Mouse (Mus musculus): ENCODE results near the gene Vti1a. TPM values are rescaled to one million over a fixed set of nuclear protein-coding genes. Genes with fewer than 3 reads are reported as not detected.
A peak's percentile ranks its signal among the peaks of the same experiment; 100 is the strongest.

Gene Vti1a
- total RNA-seq, 1 experiment: 14.9 TPM

DNA sequence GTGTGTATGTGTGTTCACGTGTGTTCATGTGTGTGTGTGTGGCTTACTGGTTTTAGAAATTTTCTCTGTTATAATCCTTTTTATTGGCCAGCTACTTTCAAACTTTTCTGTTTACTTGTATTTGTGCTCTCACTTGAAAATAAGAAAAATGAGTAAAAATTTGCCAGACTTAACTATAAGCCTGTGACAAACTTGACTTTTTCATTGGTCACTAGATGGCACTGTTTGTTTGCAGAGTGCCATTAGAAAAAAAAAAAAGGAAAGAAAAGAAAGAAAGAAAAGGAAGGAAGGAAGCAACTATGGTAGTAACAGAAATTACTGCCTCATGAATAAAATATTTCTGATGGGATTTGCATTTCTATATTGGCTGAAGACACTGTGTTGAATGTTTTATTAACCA lies 19.8 kb downstream of the Vti1a start:
- in situ Hi-C loops (cut with MboI; ENCODE audit: low sequenced_read_pairs in 2 of 2, unreplicated experiment in 2 of 2): no loop called here
- no peak overlapping the region for H3K9ac ChIP-seq (ENCODE audit: insufficient read depth, low read depth, low read length, poor library complexity, severe bottlenecking)

DNA sequence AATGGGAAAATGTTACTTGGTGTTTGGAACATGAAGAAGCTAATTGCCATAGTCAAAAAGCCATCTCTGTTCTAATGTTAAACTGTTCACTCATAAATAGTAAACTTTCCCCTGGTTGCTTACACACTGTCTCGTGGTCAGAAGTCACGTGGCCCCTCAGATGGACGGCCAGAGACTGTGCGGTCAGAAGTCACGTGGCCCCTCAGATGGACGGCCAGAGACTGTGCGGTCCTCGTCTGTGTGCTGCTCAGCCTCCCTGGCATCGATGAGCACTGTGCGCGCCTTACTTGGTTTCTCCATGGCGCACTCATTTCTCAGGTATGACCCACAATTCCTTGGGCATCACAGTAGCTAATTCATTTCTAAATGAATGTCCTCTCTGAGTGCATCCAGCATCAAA lies 20.3 kb downstream of the Vti1a start:
- no peaks in the 10 kb centered on the region for H3K4me1 ChIP-seq (ENCODE audit: control insufficient read depth in 2 of 2, insufficient read depth in 2 of 2, low read length in 2 of 2, poor library complexity in 1 of 2)
- no peak overlapping the region for H3K4me3 ChIP-seq (ENCODE audit: insufficient read depth in 1 of 2, low read depth in 1 of 2, low read length in 2 of 2, poor library complexity in 1 of 2, severe bottlenecking in 1 of 2)
- in situ Hi-C loops (cut with MboI; ENCODE audit: low sequenced_read_pairs in 2 of 2, unreplicated experiment in 2 of 2): no loop called here
- no peaks in the 10 kb centered on the region for H3K9me3 ChIP-seq (ENCODE audit: control insufficient read depth, insufficient read depth, low read depth, low read length)
- no peak overlapping the region for H3K27ac ChIP-seq (ENCODE audit: insufficient read depth, low read depth, low read length, poor library complexity, severe bottlenecking)
- TF ChIP-seq ZC3H11A (IDR thresholded peaks at IDR 0.05; ENCODE audit: borderline replicate concordance, low read depth, low read length) (no peak), HCFC1 (IDR thresholded peaks at IDR 0.05; ENCODE audit: borderline replicate concordance, insufficient read depth, low read length) (no peak), ZNF384 (IDR thresholded peaks at IDR 0.05; ENCODE audit: low read depth, low read length) (no peak), MAFK (IDR thresholded peaks at IDR 0.05; ENCODE audit: insufficient read depth, low read depth, low read length) (no peak), CHD2 (IDR thresholded peaks at IDR 0.05; ENCODE audit: low read depth, low read length) (no peak)
- no peak overlapping the region for H3K9ac ChIP-seq (ENCODE audit: insufficient read depth, low read depth, low read length, poor library complexity, severe bottlenecking)
- DNase-seq (ENCODE audit: low read depth, low spot score): no peak
- 0 out of 2 replicates have a peak, but pooled peaks cover 2% of the 10 kb centered on the region for H3K36me3 ChIP-seq (ENCODE audit: control insufficient read depth, insufficient read depth, low read length, poor library complexity, severe bottlenecking)

More for the DNA sequence above, 19.8 kb downstream of the Vti1a start:
- Histone ChIP-seq H3K4me1 (ENCODE audit: control insufficient read depth in 2 of 2, insufficient read depth in 2 of 2, low read length in 2 of 2, poor library complexity in 1 of 2) (no peaks in the 10 kb centered on the region), H3K27ac (ENCODE audit: insufficient read depth, low read depth, low read length, poor library complexity, severe bottlenecking) (no peak overlapping the region), H3K4me3 (ENCODE audit: insufficient read depth in 1 of 2, low read depth in 1 of 2, low read length in 2 of 2, poor library complexity in 1 of 2, severe bottlenecking in 1 of 2) (no peak overlapping the region), H3K36me3 (ENCODE audit: control insufficient read depth, insufficient read depth, low read length, poor library complexity, severe bottlenecking) (0 out of 2 replicates have a peak, but pooled peaks cover 2% of the 10 kb centered on the region), H3K9me3 (ENCODE audit: control insufficient read depth, insufficient read depth, low read depth, low read length) (no peaks in the 10 kb centered on the region)
- DNase-seq (ENCODE audit: low read depth, low spot score): no peak
- TF ChIP-seq CHD2 (IDR thresholded peaks at IDR 0.05; ENCODE audit: low read depth, low read length): no peak
- no peak for TF ChIP-seq ZC3H11A (IDR thresholded peaks at IDR 0.05; ENCODE audit: borderline replicate concordance, low read depth, low read length)
- peak; percentile 95 for TF ChIP-seq ZNF384 (IDR thresholded peaks at IDR 0.05; ENCODE audit: low read depth, low read length)
- TF ChIP-seq HCFC1 (IDR thresholded peaks at IDR 0.05; ENCODE audit: borderline replicate concordance, insufficient read depth, low read length): no peak
- TF ChIP-seq MAFK (IDR thresholded peaks at IDR 0.05; ENCODE audit: insufficient read depth, low read depth, low read length): no peak

DNA sequence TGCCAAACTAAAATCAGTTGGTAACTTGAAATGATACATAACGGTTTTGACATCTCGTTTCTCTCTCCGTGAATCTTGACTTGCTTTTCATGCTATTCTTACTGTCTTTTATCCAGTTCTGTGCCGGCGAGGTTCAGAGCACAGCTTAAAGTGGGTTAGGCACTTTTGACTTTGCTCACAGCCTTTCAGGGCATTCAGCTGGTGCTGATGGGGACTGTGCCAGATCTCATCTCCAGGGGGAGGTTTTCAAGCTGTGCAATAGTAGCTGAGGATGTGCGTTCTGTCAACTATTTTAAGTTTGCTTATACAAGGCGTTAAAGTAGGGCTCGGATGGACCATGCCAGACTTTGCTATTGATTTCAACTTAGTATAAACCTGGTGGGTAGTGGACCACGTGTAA lies 21.0 kb downstream of the Vti1a start:
- no peak for DNase-seq (ENCODE audit: low read depth, low spot score)
- Histone ChIP-seq H3K27ac (ENCODE audit: insufficient read depth, low read depth, low read length, poor library complexity, severe bottlenecking) (no peak overlapping the region), H3K9me3 (ENCODE audit: control insufficient read depth, insufficient read depth, low read depth, low read length) (no peaks in the 10 kb centered on the region), H3K4me1 (ENCODE audit: control insufficient read depth in 2 of 2, insufficient read depth in 2 of 2, low read length in 2 of 2, poor library complexity in 1 of 2) (no peaks in the 10 kb centered on the region), H3K4me3 (ENCODE audit: insufficient read depth in 1 of 2, low read depth in 1 of 2, low read length in 2 of 2, poor library complexity in 1 of 2, severe bottlenecking in 1 of 2) (no peak overlapping the region), H3K9ac (ENCODE audit: insufficient read depth, low read depth, low read length, poor library complexity, severe bottlenecking) (no peak overlapping the region), H3K36me3 (ENCODE audit: control insufficient read depth, insufficient read depth, low read length, poor library complexity, severe bottlenecking) (peaks cover 2% of the 10 kb centered on the region; the same call in 1 of the 2 replicates)
- in situ Hi-C loops (cut with MboI; ENCODE audit: low sequenced_read_pairs in 2 of 2, unreplicated experiment in 2 of 2): no loop called here
- TF ChIP-seq ZC3H11A (IDR thresholded peaks at IDR 0.05; ENCODE audit: borderline replicate concordance, low read depth, low read length): no peak
- TF ChIP-seq CHD2 (IDR thresholded peaks at IDR 0.05; ENCODE audit: low read depth, low read length): no peak
- TF ChIP-seq ZNF384 (IDR thresholded peaks at IDR 0.05; ENCODE audit: low read depth, low read length): no peak
- no peak for TF ChIP-seq HCFC1 (IDR thresholded peaks at IDR 0.05; ENCODE audit: borderline replicate concordance, insufficient read depth, low read length)
- no peak for TF ChIP-seq MAFK (IDR thresholded peaks at IDR 0.05; ENCODE audit: insufficient read depth, low read depth, low read length)

DNA sequence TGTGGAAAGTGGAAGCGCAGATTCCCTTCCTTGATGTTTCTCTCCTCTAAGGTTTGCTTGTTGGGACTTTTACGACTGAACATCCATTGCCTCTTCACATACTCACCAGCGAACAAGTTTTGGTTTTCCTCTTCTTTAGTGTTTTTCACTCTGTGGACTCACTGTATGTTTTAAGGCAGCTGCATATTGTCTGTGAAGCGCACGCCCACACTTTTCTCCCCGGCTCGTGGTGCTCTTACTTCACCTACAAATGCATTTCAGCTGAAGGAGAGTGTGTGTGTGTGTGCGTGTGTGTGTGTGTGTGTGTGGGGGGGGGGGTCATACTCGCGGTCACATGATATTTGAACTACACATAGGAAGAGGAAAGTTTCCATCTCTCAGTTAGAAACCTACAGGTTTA lies 21.6 kb downstream of the Vti1a start:
- TF ChIP-seq ZNF384 (IDR thresholded peaks at IDR 0.05; ENCODE audit: low read depth, low read length): no peak
- TF ChIP-seq HCFC1 (IDR thresholded peaks at IDR 0.05; ENCODE audit: borderline replicate concordance, insufficient read depth, low read length): no peak
- TF ChIP-seq MAFK (IDR thresholded peaks at IDR 0.05; ENCODE audit: insufficient read depth, low read depth, low read length): no peak
- no peak for TF ChIP-seq ZC3H11A (IDR thresholded peaks at IDR 0.05; ENCODE audit: borderline replicate concordance, low read depth, low read length)
- TF ChIP-seq CHD2 (IDR thresholded peaks at IDR 0.05; ENCODE audit: low read depth, low read length): no peak
- Histone ChIP-seq H3K4me3 (ENCODE audit: insufficient read depth in 1 of 2, low read depth in 1 of 2, low read length in 2 of 2, poor library complexity in 1 of 2, severe bottlenecking in 1 of 2) (no peak overlapping the region), H3K36me3 (ENCODE audit: control insufficient read depth, insufficient read depth, low read length, poor library complexity, severe bottlenecking) (peaks cover 2% of the 10 kb centered on the region; the same call in 1 of the 2 replicates), H3K27ac (ENCODE audit: insufficient read depth, low read depth, low read length, poor library complexity, severe bottlenecking) (no peak overlapping the region), H3K9me3 (ENCODE audit: control insufficient read depth, insufficient read depth, low read depth, low read length) (no peaks in the 10 kb centered on the region), H3K9ac (ENCODE audit: insufficient read depth, low read depth, low read length, poor library complexity, severe bottlenecking) (no peak overlapping the region), H3K4me1 (ENCODE audit: control insufficient read depth in 2 of 2, insufficient read depth in 2 of 2, low read length in 2 of 2, poor library complexity in 1 of 2) (no peaks in the 10 kb centered on the region)
- in situ Hi-C loops (cut with MboI; ENCODE audit: low sequenced_read_pairs in 2 of 2, unreplicated experiment in 2 of 2): no loop called here
- no peak for DNase-seq (ENCODE audit: low read depth, low spot score)

DNA sequence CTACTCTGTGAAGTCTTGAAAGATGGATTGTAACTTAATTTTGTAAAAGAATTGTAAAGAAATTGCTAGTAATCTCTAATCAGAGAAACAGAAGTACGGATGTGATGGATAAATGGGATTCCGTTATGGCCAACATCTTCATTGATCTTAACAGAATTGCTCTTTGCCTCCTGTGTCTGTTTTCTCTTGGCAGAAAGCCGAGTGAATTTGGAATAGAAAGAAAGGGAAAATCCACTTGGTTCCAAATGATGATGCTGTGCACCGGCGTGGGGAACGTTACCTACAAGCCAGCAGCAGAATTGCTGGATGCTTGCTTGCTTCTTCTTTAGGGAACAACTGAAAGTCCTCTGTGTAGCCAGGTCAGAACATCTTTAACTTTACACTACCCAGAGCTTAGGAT lies 24.4 kb downstream of the Vti1a start:
- DNase-seq (ENCODE audit: low read depth, low spot score): no peak
- no peaks in the 10 kb centered on the region for H3K4me1 ChIP-seq (ENCODE audit: control insufficient read depth in 2 of 2, insufficient read depth in 2 of 2, low read length in 2 of 2, poor library complexity in 1 of 2)
- TF ChIP-seq ZNF384 (IDR thresholded peaks at IDR 0.05; ENCODE audit: low read depth, low read length): no peak
- H3K9me3 ChIP-seq (ENCODE audit: control insufficient read depth, insufficient read depth, low read depth, low read length): no peaks in the 10 kb centered on the region
- no peak overlapping the region for H3K4me3 ChIP-seq (ENCODE audit: insufficient read depth in 1 of 2, low read depth in 1 of 2, low read length in 2 of 2, poor library complexity in 1 of 2, severe bottlenecking in 1 of 2)
- in situ Hi-C loops (cut with MboI; ENCODE audit: low sequenced_read_pairs in 2 of 2, unreplicated experiment in 2 of 2): no loop called here
- peaks cover 2% of the 10 kb centered on the region; the same call in 1 of the 2 replicates for H3K36me3 ChIP-seq (ENCODE audit: control insufficient read depth, insufficient read depth, low read length, poor library complexity, severe bottlenecking)
- no peak overlapping the region for H3K9ac ChIP-seq (ENCODE audit: insufficient read depth, low read depth, low read length, poor library complexity, severe bottlenecking)
- no peak overlapping the region for H3K27ac ChIP-seq (ENCODE audit: insufficient read depth, low read depth, low read length, poor library complexity, severe bottlenecking)

Data from ES-E14 (cell line).